Mouse (Mus musculus) embryonic facial prominence, embryonic 11.5 days (tissue): ENCODE results near the gene Klf13. TPM values are rescaled to one million over a fixed set of nuclear protein-coding genes. Genes with fewer than 3 reads are reported as not detected.

Source experiments
- ATAC-seq: fragments of 200-750 bp; cut with Nextera tagmentation; replicated peaks from 2 replicates; pipeline ENCODE4 v1.8.0; 2017; ENCODE audit warnings: low read depth; ENCODE audit not compliant: insufficient number of reproducible peaks, low FRiP score, low TSS enrichment
- DNase-seq: peaks from one replicate; pipeline ENCODE4 v3.0.0-alpha.2; 2015; ENCODE audit warnings: low spot score
- H3K27ac ChIP-seq: fragments of 300-500 bp; sonication (generic); replicated peaks from 2 replicates; pipeline ENCODE4 v1.5.1; 2014; ENCODE audit warnings: mild to moderate bottlenecking, low read depth, low read length, control low read depth
- H3K27me3 ChIP-seq: fragments of 300-500 bp; sonication (generic); 2 replicates; pipeline ENCODE4 v1.6.1; 2014; ENCODE audit warnings: mild to moderate bottlenecking, low read length, moderate library complexity, mixed read lengths; ENCODE audit not compliant: control insufficient read depth, insufficient read depth
- H3K36me3 ChIP-seq: fragments of 300-500 bp; sonication (generic); replicated peaks from 2 replicates; pipeline ENCODE4 v1.6.1; 2014; ENCODE audit warnings: low read depth, mild to moderate bottlenecking, low read length, moderate library complexity, mixed read lengths; ENCODE audit not compliant: control insufficient read depth, insufficient read depth
- H3K4me1 ChIP-seq: fragments of 300-500 bp; sonication (generic); 2 replicates; pipeline ENCODE4 v1.6.1; 2014; ENCODE audit warnings: low read length, mixed read lengths; ENCODE audit not compliant: control insufficient read depth, insufficient read depth
- H3K4me2 ChIP-seq: fragments of 300-500 bp; sonication (generic); 2 replicates; pipeline ENCODE4 v1.6.1; 2014; ENCODE audit warnings: low read depth, mild to moderate bottlenecking, control low read depth, low read length, moderate library complexity
- H3K4me3 ChIP-seq: fragments of 300-500 bp; sonication (generic); 2 replicates; pipeline ENCODE4 v1.5.1; 2014; ENCODE audit warnings: low read depth, low read length, control low read depth
- H3K9ac ChIP-seq: fragments of 300-500 bp; sonication (generic); replicated peaks from 2 replicates; pipeline ENCODE4 v1.6.1; 2014; ENCODE audit warnings: mild to moderate bottlenecking, control low read depth, low read length
- H3K9me3 ChIP-seq: fragments of 300-500 bp; sonication (generic); replicated peaks from 2 replicates; pipeline ENCODE4 v1.6.1; 2016; ENCODE audit warnings: mild to moderate bottlenecking, low read length, inconsistent platforms, mixed read lengths; ENCODE audit not compliant: control insufficient read depth
- WGBS: fragments of 180-500 bp; shearing (Covaris S2); extraction: QIAGEN DNeasy Blood & Tissue Kit; methylation state at CpG from one replicate; pipeline ENCODE4 v1.1.7; 2014; 5-methylcytosine and 5-hydroxymethylcytosine counted together
- polyA plus RNA-seq: library from polyadenylated mRNA; unstranded; fragments of >200 nt; fragmentation: Nextera tagmentation; extraction: Ambion mirVana; gene quantifications from 2 replicates; pipeline ENCODE4 v1.2.1, GENCODE M21; 2014

The Klf13 gene
- polyA plus RNA-seq = 19.9 and 20.3 TPM in 2 replicates

DNA sequence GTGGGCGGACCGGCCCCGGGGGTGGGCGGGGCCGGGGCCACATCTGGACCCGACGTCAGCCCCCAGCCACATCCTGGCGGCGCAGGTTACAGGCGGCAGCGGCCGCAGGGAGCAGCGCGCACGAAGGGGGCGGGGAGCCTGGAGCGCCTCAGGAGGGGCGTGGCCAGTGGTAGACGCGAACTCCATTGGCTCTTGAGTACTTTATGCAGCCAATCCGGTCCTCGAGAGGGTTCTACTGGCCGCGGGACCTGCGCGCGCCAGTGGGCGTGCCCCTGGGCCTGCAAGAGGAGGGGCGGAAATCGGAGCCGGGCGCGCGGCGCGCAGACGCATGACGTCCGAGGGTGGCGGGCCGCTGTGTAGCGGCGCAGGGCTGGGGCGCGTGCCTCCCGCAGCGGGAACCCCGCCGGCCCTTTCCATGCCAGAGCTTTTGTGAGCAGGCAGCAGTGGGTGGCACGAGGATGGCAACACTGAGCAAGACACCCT lies at the start of gene Klf13:
Gene Klf13 (minus strand): TSS at position 2 of the 483 bp plus-strand sequence.
- H3K36me3 ChIP-seq = no peaks in the 10 kb centered on the region
- H3K9me3 ChIP-seq = no peaks in the 10 kb centered on the region
- peak within 1 kb of the TSS; percentile 83 for H3K9ac ChIP-seq
- 0% methylated on average over 46 of the region's 50 CpGs for WGBS
- peak within 1 kb of the TSS; percentile 96 for H3K4me2 ChIP-seq
- ATAC-seq = peak; percentile 94
- no peaks in the 10 kb centered on the region for H3K27me3 ChIP-seq
- DNase-seq = peak; percentile 99
- peak within 1 kb of the TSS; percentile 75 for H3K27ac ChIP-seq
- peaks cover 3% of the 10 kb centered on the region for H3K4me1 ChIP-seq
- peak within 1 kb of the TSS; percentile 87 for H3K4me3 ChIP-seq

DNA sequence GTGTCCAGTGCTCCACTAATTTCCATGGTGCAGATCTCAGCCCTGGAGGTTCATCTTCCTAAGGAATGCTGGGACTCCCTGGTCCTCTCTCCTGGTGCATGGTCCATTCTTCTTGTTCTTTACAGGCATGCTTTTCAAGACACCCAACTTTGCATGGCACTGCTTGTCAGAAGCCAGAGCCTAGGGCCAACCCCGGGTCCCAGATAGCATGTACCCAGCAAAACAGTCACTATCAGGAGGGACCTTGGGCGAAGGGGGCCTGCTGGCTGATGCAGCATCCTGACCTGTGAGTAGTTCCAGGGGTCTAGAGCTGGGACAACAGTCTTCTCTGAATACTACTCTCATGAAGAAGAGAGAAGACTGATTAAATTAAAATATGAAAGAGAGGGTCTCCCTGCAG lies 49.7 kb upstream of the Klf13 start:
- 98% methylated on average over 2 of the region's 2 CpGs for WGBS
- DNase-seq = no peak
- Histone ChIP-seq H3K9ac (no peak overlapping the region), H3K4me2 (no peak overlapping the region), H3K9me3 (no peaks in the 10 kb centered on the region), H3K36me3 (no peaks in the 10 kb centered on the region), H3K4me1 (no peaks in the 10 kb centered on the region), H3K27me3 (no peaks in the 10 kb centered on the region), H3K4me3 (no peak overlapping the region), H3K27ac (no peak overlapping the region)
- no peak for ATAC-seq

DNA sequence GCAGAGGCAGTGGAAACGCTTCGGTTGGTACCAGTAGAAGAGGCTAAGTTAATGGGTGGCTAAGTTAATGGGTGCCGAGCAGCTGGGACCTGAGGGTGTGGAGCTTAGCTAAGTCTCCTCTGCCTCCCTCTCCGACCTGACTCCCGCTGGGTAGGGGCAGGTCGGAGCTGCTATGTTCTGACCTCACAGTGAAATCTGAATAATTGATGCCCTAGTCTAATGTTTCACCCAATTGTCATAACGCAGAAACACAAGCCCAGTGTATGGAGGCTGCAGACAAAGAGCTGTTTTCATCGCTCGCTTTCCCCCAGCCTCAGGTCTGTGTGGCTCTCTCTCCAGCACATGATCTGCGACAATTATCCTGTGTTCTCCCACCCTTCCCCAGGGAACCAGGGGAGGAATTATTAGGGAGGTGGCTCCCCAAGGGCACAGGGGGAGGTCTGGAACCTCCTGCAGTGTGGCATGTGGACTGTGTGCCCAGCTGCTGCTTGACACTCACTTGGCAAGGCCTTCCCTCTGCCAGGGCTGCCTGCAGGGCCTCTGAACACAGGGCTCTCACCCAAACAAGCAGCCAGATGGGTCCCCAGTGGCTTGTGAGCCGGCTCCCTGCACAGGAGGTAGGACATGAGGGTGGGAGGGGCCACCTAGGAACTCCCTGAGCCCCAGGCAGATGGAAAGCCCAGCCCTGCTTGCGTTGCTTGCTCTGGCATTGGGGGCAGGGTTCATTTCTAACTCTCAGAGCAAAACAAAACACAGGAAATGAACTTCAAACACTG lies 47.9 kb upstream of the Klf13 start:
- ATAC-seq = peak; percentile 80
- Histone ChIP-seq H3K9me3 (no peaks in the 10 kb centered on the region), H3K9ac (peak overlapping the region; percentile 39), H3K4me2 (peak overlapping the region; percentile 13), H3K4me3 (no peak overlapping the region), H3K36me3 (no peaks in the 10 kb centered on the region), H3K4me1 (no peaks in the 10 kb centered on the region), H3K27ac (peak overlapping the region; percentile 62; the same call in 1 of the 2 replicates), H3K27me3 (no peaks in the 10 kb centered on the region)
- peak; percentile 45 for DNase-seq
- 15% methylated on average over 12 of the region's 12 CpGs for WGBS

DNA sequence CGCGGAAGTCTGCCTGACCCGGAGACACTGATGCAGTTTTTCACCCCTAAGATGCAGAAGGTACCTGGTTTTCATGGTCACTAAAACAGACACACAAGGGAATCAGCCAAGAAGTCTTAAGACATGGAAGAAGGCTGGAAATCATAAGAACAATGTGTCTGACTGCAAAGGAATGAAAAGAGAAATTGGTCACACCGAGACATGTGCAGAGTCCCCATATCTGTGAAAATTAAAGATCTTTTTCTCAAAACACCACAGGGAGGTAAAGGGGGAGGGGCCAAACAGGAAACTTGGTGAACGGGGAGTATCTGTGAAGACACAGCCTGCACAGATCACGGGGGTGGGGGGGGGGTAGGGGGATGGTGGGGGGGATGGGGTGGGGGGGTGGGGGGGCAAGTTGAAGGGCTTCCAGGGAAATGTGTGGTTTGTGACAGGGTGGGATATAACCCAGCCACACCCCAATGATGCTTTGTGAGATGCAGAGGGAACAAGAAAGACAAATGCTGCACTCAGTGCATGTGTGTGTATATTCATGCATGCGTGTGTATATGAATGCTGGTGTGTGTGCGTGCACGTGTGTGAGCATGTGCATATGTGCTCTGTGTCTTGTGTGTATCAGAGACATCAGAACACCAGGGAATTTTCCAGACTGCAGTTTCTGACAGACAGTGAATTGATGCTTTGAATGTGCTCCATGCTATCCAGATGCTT lies 47.1 kb upstream of the Klf13 start:
- DNase-seq = no peak
- H3K4me3 ChIP-seq = no peak overlapping the region
- H3K4me1 ChIP-seq = no peaks in the 10 kb centered on the region
- H3K9ac ChIP-seq = no peak overlapping the region; the same call in 1 of the 2 replicates
- ATAC-seq = no peak
- H3K36me3 ChIP-seq = no peaks in the 10 kb centered on the region
- no peak overlapping the region for H3K27ac ChIP-seq
- no peak overlapping the region for H3K4me2 ChIP-seq
- WGBS = 70% methylated on average over 9 of the region's 9 CpGs
- H3K27me3 ChIP-seq = no peaks in the 10 kb centered on the region
- no peaks in the 10 kb centered on the region for H3K9me3 ChIP-seq

DNA sequence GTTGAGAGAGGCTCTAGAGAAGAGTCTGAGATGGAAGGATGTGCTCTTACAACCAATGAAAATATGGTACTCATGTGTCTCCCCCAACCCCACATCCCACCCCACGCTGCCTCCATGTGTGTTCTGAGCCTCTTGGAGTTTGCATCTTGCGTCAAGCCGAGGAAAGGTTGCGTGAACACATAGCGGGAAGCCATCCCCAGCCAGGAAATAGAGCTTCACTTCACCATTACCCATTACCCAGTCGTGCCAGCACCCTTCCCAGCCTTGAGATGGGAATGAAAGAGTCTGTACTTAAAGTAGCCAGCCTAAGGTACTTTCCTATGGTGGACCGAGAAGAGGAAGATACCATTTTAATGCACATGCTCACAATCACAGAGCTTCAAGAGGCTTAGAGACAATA lies 46.6 kb upstream of the Klf13 start:
- no peak overlapping the region for H3K9ac ChIP-seq
- H3K4me2 ChIP-seq = no peak overlapping the region
- no peaks in the 10 kb centered on the region for H3K4me1 ChIP-seq
- no peak overlapping the region for H3K27ac ChIP-seq
- WGBS = 82% methylated on average over 7 of the region's 7 CpGs
- no peaks in the 10 kb centered on the region for H3K36me3 ChIP-seq
- H3K4me3 ChIP-seq = no peak overlapping the region
- no peaks in the 10 kb centered on the region for H3K9me3 ChIP-seq
- no peaks in the 10 kb centered on the region for H3K27me3 ChIP-seq
- ATAC-seq (no peak), DNase-seq (no peak)

DNA sequence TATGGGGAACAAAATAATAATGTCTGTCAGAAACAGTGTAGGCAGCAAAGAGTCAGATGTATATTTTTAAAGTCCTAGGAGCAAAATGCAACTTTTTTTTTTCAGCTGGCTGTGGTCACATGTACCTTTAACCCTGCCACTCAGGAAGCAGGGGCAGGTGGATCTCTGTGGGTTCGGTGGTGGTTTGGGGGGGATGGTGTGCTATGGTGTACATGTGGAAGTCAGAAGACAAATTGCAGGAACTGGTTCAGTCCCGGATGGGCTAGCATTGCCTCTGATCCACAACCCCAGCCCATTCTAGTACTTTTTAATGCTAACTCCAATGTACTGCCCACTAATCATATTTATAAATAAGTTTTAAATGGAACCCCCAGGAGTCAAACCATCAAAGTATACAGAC lies 45.6 kb upstream of the Klf13 start:
- Histone ChIP-seq H3K4me1 (no peaks in the 10 kb centered on the region), H3K27me3 (no peaks in the 10 kb centered on the region), H3K9me3 (no peaks in the 10 kb centered on the region), H3K27ac (no peak overlapping the region), H3K4me2 (no peak overlapping the region), H3K36me3 (no peaks in the 10 kb centered on the region), H3K9ac (no peak overlapping the region), H3K4me3 (no peak overlapping the region)
- ATAC-seq (no peak), DNase-seq (no peak)
- 86% methylated on average over 2 of the region's 2 CpGs for WGBS

DNA sequence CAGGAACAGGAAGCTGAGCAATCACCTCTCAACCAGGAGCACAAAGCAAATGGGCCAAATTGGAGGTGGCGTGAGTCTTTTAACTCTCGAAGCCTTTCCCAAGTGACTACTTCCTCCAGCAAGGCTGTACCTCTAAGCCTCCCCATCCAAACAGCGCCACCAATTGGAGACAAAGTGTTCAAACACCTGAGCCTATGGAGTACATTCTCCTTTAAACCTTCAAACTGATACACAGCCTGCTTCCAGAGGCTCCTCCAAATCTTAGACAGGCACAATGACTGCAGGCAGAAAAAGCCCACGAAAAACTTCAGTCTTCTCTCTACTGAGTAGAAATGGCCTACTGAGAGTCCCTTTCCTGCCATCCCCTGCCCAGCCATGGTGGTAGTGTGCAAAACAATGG lies 38.9 kb upstream of the Klf13 start:
- H3K4me1 ChIP-seq = no peaks in the 10 kb centered on the region
- H3K27me3 ChIP-seq = no peaks in the 10 kb centered on the region
- no peak overlapping the region for H3K4me3 ChIP-seq
- ATAC-seq = no peak
- 86% methylated on average over 4 of the region's 4 CpGs for WGBS
- H3K27ac ChIP-seq = no peak overlapping the region
- no peaks in the 10 kb centered on the region for H3K36me3 ChIP-seq
- H3K9ac ChIP-seq = no peak overlapping the region
- no peak overlapping the region for H3K4me2 ChIP-seq
- DNase-seq = no peak
- no peaks in the 10 kb centered on the region for H3K9me3 ChIP-seq

DNA sequence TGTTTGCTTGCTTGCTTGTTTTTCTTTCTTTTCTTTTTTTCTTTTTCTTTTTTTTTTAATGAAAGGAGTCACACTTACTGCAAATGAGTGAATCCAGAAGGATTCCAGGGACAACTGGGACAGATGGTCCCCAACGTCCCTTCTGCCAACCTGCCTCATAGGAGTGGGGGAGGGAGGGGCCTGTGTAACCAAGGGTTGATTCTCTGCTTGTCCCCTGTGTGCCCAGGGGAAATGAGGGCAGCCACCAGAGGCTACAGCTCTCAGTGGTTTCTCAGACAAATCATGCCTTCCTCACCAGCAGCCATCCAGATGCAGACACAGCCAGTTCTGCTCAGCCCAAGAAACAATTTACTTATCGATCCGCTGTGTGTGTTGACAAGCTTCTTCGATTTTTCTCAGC lies 32.3 kb upstream of the Klf13 start:
- Histone ChIP-seq H3K27ac (no peak overlapping the region), H3K27me3 (no peaks in the 10 kb centered on the region; the same call in 1 of the 2 replicates), H3K4me3 (no peak overlapping the region), H3K36me3 (no peaks in the 10 kb centered on the region), H3K4me1 (no peaks in the 10 kb centered on the region), H3K9ac (no peak overlapping the region), H3K9me3 (no peaks in the 10 kb centered on the region), H3K4me2 (no peak overlapping the region)
- 56% methylated on average over 4 of the region's 4 CpGs for WGBS
- no peak for DNase-seq
- 0 out of 2 replicates have a peak, but pooled peaks have one; percentile 14 for ATAC-seq
